Mouse (Mus musculus) 3T3-L1 (cell line): ENCODE measurements at regions not wholly inside any gene's neighbourhood (a gene's known extent, or its start where the extent isn't known, plus 50 kb on each side); places are given as distances from the start of the nearest gene placed in this dataset.

Experiments
- DNase-seq: peaks from one replicate; pipeline ENCODE4 v3.0.0-alpha.2; 2015; ENCODE audit warnings: low read depth, low spot score

DNA sequence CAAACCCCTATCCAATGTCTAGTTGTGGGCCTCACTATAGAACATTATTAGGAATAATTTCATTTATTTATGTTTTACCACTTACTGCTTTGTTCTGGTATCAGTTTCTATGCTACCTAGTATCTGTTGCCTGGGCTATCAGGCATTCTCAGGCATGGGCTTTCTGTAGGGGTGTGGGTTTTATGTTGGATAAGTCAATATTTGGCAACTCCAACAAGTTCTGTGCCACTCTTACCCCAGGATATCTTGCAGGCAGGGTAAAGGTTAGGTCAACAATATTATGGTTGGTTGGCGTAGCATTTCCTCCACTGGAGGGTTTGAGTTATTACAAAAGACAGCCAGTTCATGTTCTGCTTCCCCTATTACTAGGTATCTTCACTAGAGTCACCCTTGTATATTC lies 65.8 kb downstream of the Smim10l1 start:
- DNase-seq = no peak

DNA sequence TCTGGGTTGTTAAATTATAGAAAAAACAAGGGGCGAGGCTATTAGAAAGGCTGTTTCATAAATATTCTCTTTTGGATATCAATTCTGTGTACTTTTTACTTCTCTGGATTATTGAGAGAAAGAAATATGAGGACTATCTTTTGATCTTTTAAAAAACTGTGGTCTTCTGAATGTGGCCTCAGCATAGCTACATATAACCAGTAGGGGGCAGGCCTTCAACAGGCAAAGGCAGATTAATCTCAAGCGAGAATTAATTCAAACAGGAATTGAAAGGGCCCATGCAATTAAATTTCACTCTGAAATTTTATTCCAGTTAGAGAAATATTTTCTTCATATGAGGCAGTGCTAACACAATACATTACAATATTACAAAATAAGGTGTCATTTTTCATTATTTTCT lies 66.6 kb downstream of the Smim10l1 start:
- DNase-seq = peak; percentile 39

DNA sequence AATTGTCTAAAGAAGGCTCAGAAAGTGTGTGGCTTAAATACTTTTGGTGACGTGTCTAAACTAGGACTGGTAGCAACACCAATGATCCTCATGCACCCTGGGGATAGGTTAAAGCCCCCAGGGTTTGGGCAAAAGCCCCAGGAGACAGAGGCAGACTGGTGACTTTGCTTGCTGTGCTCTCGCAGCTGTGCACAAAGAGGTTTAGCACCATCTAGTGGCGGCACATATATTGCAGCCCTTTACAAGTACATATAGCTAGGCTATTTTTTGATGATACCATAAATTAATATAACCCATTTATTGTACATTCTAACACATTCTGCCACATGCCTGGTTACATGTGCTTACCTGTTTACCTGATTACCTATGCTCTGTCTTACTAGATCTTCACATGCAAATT lies 85.8 kb upstream of the 5530400C23Rik start:
- DNase-seq = peak; percentile 69
